Mouse (Mus musculus) spleen, adult 2 months (tissue): ENCODE data around the gene Dnah8.

ENCODE experiments used
- CTCF ChIP-seq: fragments of 200-500 bp; IDR thresholded peaks from 2 replicates; pipeline ENCODE4 v1.5.1; 2011; ENCODE audit warnings: mild to moderate bottlenecking, inconsistent platforms; ENCODE audit not compliant: insufficient read depth, insufficient read length, insufficient replicate concordance; ENCODE audit errors: extremely low read depth
- POLR2A ChIP-seq: fragments of 200-500 bp; IDR thresholded peaks from 2 replicates; pipeline ENCODE4 v1.6.1; 2011; ENCODE audit warnings: low read depth, low read length, inconsistent platforms

GRCm38 (mm10) chr17:30690181-30690580 is 66.0 kb downstream of the Dnah8 start:
- no peak for TF ChIP-seq CTCF
- TF ChIP-seq POLR2A = no peak
